Mouse (Mus musculus): ENCODE measurements around the gene Slc25a1. TPM values are rescaled to one million over a fixed set of nuclear protein-coding genes. Genes with fewer than 3 reads are reported as not detected.

Slc25a1 gene
- polyA plus RNA-seq (2015; fragmentation: Nextera tagmentation; extraction: Ambion mirVana): 12.0 and 57.5 TPM in 2 replicates

GRCm38 (mm10) chr16:17928087-17928580 lies at the start of gene Slc25a1:
Slc25a1 (minus strand) TSS chr16:17928219.

GRCm38 (mm10) chr16:17914307-17915249 lies 13.4 kb downstream of the Slc25a1 start, which contains the start of gene Gsc2:
Gsc2 (minus strand) TSS chr16:17915059.

GRCm38 (mm10) chr16:17911052-17911595 lies 16.9 kb downstream of the Slc25a1 start, which contains the start of gene Ess2:
Ess2 (minus strand) TSS chr16:17911348.

GRCm38 (mm10) chr16:17898462-17898861 lies 29.6 kb downstream of the Slc25a1 start, which contains the start of the genes Dgcr2 and Tssk2:
Dgcr2 (minus strand) TSS chr16:17898562.
Tssk2 (plus strand) TSS chr16:17898637.

GRCm38 (mm10) chr16:17893923-17894322 lies 34.1 kb downstream of the Slc25a1 start, which contains the start of gene Tssk1:
Tssk1 (plus strand) TSS chr16:17894223.

GRCm38 (mm10) chr16:17891567-17891959 lies 36.5 kb downstream of the Slc25a1 start, which contains the start of gene Gm20518:
Gm20518 (minus strand) TSS chr16:17891671.

Other genes with a start within 250 kb of the Slc25a1 start
- 20.2 and 21.1 TPM in 2 replicates for gene Med15, start 195.3 kb downstream of the Slc25a1 start, polyA plus RNA-seq (2015; fragmentation: Nextera tagmentation; extraction: Ambion mirVana)
- gene Klhl22, start 168.6 kb downstream of the Slc25a1 start, polyA plus RNA-seq (2015; fragmentation: Nextera tagmentation; extraction: Ambion mirVana): 40.6 and 43.2 TPM in 2 replicates
- gene Scarf2, start 130.9 kb downstream of the Slc25a1 start, polyA plus RNA-seq (2015; fragmentation: Nextera tagmentation; extraction: Ambion mirVana): 8.1 and 13.0 TPM in 2 replicates
- not detected in 2 replicates for gene B830017H08Rik, start 95.1 kb downstream of the Slc25a1 start, polyA plus RNA-seq (2015; fragmentation: Nextera tagmentation; extraction: Ambion mirVana)
- 0.38 and 0.86 TPM in 2 replicates for gene Car15, start 89.9 kb downstream of the Slc25a1 start, polyA plus RNA-seq (2015; fragmentation: Nextera tagmentation; extraction: Ambion mirVana)
- 0.12 TPM in 1 of 2 replicates, not detected in the other for gene Gm20518, start 36.5 kb downstream of the Slc25a1 start, polyA plus RNA-seq (2015; fragmentation: Nextera tagmentation; extraction: Ambion mirVana)
- gene Tssk1, start 34.0 kb downstream of the Slc25a1 start, polyA plus RNA-seq (2015; fragmentation: Nextera tagmentation; extraction: Ambion mirVana): 0.06 TPM in 1 of 2 replicates, not detected in the other
- gene Dgcr2, start 29.7 kb downstream of the Slc25a1 start, polyA plus RNA-seq (2015; fragmentation: Nextera tagmentation; extraction: Ambion mirVana): 27.3 and 28.6 TPM in 2 replicates
- gene Tssk2, start 29.6 kb downstream of the Slc25a1 start, polyA plus RNA-seq (2015; fragmentation: Nextera tagmentation; extraction: Ambion mirVana): not detected in 2 replicates
- 16.1 and 17.6 TPM in 2 replicates for gene Ess2, start 16.9 kb downstream of the Slc25a1 start, polyA plus RNA-seq (2015; fragmentation: Nextera tagmentation; extraction: Ambion mirVana)
- gene Gsc2, start 13.2 kb downstream of the Slc25a1 start, polyA plus RNA-seq (2015; fragmentation: Nextera tagmentation; extraction: Ambion mirVana): not detected in 2 replicates
- not detected in 2 replicates for gene Vpreb2, start 52.2 kb upstream of the Slc25a1 start, polyA plus RNA-seq (2015; fragmentation: Nextera tagmentation; extraction: Ambion mirVana)
- 64.5 and 71.5 TPM in 2 replicates for gene Dgcr6, start 124.6 kb upstream of the Slc25a1 start, polyA plus RNA-seq (2015; fragmentation: Nextera tagmentation; extraction: Ambion mirVana)
- 5.5 and 7.0 TPM in 2 replicates for gene Prodh, start 162.0 kb upstream of the Slc25a1 start, polyA plus RNA-seq (2015; fragmentation: Nextera tagmentation; extraction: Ambion mirVana)
- gene Rtn4r, start 199.4 kb upstream of the Slc25a1 start, polyA plus RNA-seq (2015; fragmentation: Nextera tagmentation; extraction: Ambion mirVana): 0.26 and 0.37 TPM in 2 replicates